Mouse (Mus musculus) spleen, adult 2 months (tissue): ENCODE data around the gene Stra8. TPM values are rescaled to one million over a fixed set of nuclear protein-coding genes. Genes with fewer than 3 reads are reported as not detected.

Experiments
- DNase-seq, 2 experiments: peaks; one replicate each; pipeline versions ENCODE4 v3.0.0 to v3.0.0-alpha.2; 2012 to 2021; ENCODE audit warnings: low spot score in 2 of 2, low read depth in 1 of 2
- H3K27ac ChIP-seq: fragments of 200-500 bp; 2 replicates; pipeline ENCODE4 v1.5.1; 2012; ENCODE audit warnings: low read length, inconsistent platforms; ENCODE audit not compliant: insufficient read depth
- H3K27me3 ChIP-seq: fragments of 200-500 bp; 2 replicates; pipeline ENCODE4 v1.6.1; 2012; ENCODE audit warnings: mild to moderate bottlenecking, moderate library complexity, low read length, inconsistent platforms; ENCODE audit not compliant: control insufficient read depth, insufficient read depth
- H3K36me3 ChIP-seq: fragments of 200-500 bp; 2 replicates; pipeline ENCODE4 v1.6.1; 2012; ENCODE audit warnings: mild to moderate bottlenecking, low read length, inconsistent platforms; ENCODE audit not compliant: control insufficient read depth, insufficient read depth
- H3K4me1 ChIP-seq: fragments of 200-500 bp; 2 replicates; pipeline ENCODE4 v1.6.1; 2011; ENCODE audit warnings: inconsistent platforms; ENCODE audit not compliant: control insufficient read depth, insufficient read depth, insufficient read length
- H3K4me3 ChIP-seq: fragments of 200-500 bp; 2 replicates; pipeline ENCODE4 v1.5.1; 2011; ENCODE audit warnings: mild to moderate bottlenecking, inconsistent platforms; ENCODE audit not compliant: insufficient read depth, insufficient read length; ENCODE audit errors: extremely low read depth
- CTCF ChIP-seq: fragments of 200-500 bp; IDR thresholded peaks from 2 replicates; pipeline ENCODE4 v1.5.1; 2011; ENCODE audit warnings: mild to moderate bottlenecking, inconsistent platforms; ENCODE audit not compliant: insufficient read depth, insufficient read length, insufficient replicate concordance; ENCODE audit errors: extremely low read depth
- POLR2A ChIP-seq: fragments of 200-500 bp; IDR thresholded peaks from 2 replicates; pipeline ENCODE4 v1.6.1; 2011; ENCODE audit warnings: low read depth, low read length, inconsistent platforms
- WGBS: fragments of 180-500 bp; shearing (Covaris S2); methylation state at CpG from one replicate; pipeline ENCODE4 v1.1.7; 2018; 5-methylcytosine and 5-hydroxymethylcytosine counted together
- polyA plus RNA-seq: library from polyadenylated mRNA; depleted of rRNA; stranded (reverse); fragments of >200 nt; gene quantifications from 2 replicates; pipeline ENCODE4 v1.2.3, GENCODE M21; 2012

Stra8 gene
- polyA plus RNA-seq, 1 experiment: not detected

DNA sequence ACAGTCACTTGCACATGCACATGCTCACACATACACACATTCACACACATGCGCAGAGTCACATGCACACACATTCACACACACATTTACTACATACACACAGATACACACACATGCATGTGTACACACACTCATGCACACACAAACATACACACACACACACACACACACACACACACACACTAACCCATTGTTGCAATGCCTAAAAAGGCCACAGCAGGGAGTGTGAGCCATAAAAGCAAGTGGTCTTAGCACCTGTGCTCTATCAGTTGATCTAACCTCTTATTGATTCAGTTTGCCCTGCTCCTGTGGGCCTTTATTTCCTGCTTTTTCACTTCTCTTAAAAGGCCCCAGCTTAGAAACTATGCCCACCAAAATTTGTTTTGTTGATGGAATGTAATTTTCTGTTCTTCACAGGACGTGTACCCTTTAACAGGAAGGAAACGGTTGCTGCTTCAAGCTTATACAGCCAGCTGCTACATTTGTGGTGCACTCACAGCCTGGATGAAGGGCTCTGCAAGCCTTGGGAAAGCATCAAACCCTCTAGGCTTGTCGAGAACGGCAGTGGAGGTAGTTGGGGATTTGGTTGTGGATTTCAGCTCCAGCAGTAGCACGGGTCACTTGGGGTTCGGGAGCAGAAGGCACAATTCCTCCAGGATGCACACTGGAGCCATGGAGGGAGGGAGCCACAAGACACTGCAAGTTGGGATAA lies 32.1 kb downstream of the Stra8 start:
- 37% methylated on average over 7 of the region's 7 CpGs for WGBS
- Histone ChIP-seq H3K27me3 (no peaks in the 10 kb centered on the region), H3K4me1 (peaks cover 17% of the 10 kb centered on the region; the same call in 1 of the 2 replicates), H3K4me3 (no peak overlapping the region), H3K27ac (no peak overlapping the region), H3K36me3 (no peaks in the 10 kb centered on the region)
- TF ChIP-seq CTCF (no peak), POLR2A (no peak)
- DNase-seq: no peak

- no peaks in the 10 kb centered on the region for H3K27me3 ChIP-seq
- no peak for TF ChIP-seq POLR2A
- TF ChIP-seq CTCF: peak; percentile 58; the same call in 1 of the 2 replicates
- peaks cover 17% of the 10 kb centered on the region; the same call in 1 of the 2 replicates for H3K4me1 ChIP-seq
- no peak overlapping the region for H3K27ac ChIP-seq
- peak; percentile 21 to 42 for DNase-seq
- no peak overlapping the region for H3K4me3 ChIP-seq
- WGBS: 49% methylated on average over 18 of the region's 18 CpGs
- no peaks in the 10 kb centered on the region for H3K36me3 ChIP-seq
These were observed 35.2 kb downstream of the Stra8 start for GRCm38 (mm10) chr6:34954926-34955861.

DNA sequence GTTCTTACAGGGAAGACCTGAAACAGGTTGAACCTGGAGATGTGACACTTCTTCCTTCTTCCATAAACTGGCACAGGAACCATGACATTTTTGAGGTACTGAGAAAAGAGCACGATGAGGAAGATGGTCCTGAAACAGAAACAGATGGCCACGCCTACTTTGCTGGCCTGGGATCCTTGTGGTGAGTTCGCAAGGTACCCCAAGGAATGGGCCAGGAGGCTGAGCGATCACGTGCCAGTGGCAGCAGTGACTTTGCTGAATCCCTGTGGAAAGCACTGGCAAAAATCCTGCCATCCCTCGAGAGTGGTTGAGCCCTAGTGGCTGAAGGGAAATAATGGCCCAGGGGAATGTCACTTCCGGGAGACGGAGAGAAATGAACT lies 35.9 kb downstream of the Stra8 start:
- TF ChIP-seq CTCF (no peak), POLR2A (no peak)
- Histone ChIP-seq H3K4me3 (no peak overlapping the region; the same call in 1 of the 2 replicates), H3K27ac (no peak overlapping the region; the same call in 1 of the 2 replicates), H3K36me3 (no peaks in the 10 kb centered on the region), H3K27me3 (no peaks in the 10 kb centered on the region), H3K4me1 (peaks cover 17% of the 10 kb centered on the region; the same call in 1 of the 2 replicates)
- DNase-seq: no peak
- 52% methylated on average over 8 of the region's 8 CpGs for WGBS

- Histone ChIP-seq H3K4me3 (no peak overlapping the region), H3K36me3 (no peaks in the 10 kb centered on the region), H3K27me3 (no peaks in the 10 kb centered on the region), H3K4me1 (peaks cover 6% of the 10 kb centered on the region; the same call in 1 of the 2 replicates), H3K27ac (no peak overlapping the region)
- TF ChIP-seq CTCF (no peak), POLR2A (no peak)
- no peak for DNase-seq
- WGBS: 91% methylated on average over 7 of the region's 7 CpGs
These were observed 39.2 kb downstream of the Stra8 start for GRCm38 (mm10) chr6:34959131-34959530.

- Histone ChIP-seq H3K27me3 (no peaks in the 10 kb centered on the region), H3K36me3 (no peaks in the 10 kb centered on the region), H3K4me3 (no peak overlapping the region), H3K4me1 (peaks cover 2% of the 10 kb centered on the region; the same call in 1 of the 2 replicates), H3K27ac (no peak overlapping the region)
- DNase-seq: no peak
- TF ChIP-seq CTCF (no peak), POLR2A (no peak)
- WGBS: 56% methylated on average over 2 of the region's 2 CpGs
These were observed 44.6 kb downstream of the Stra8 start for GRCm38 (mm10) chr6:34964550-34964949.

GRCm38 (mm10) chr6:34965819-34966539 lies 46.0 kb downstream of the Stra8 start:
- WGBS: 40% methylated on average over 6 of the region's 6 CpGs
- TF ChIP-seq CTCF: no peak
- TF ChIP-seq POLR2A: no peak
- no peak for DNase-seq
- Histone ChIP-seq H3K27me3 (no peaks in the 10 kb centered on the region), H3K27ac (no peak overlapping the region), H3K4me3 (peak overlapping the region; percentile 42), H3K4me1 (peaks cover 2% of the 10 kb centered on the region; the same call in 1 of the 2 replicates), H3K36me3 (no peaks in the 10 kb centered on the region)
